Mouse (Mus musculus) cerebellum, postnatal 36 days (tissue): ENCODE measurements at regions not wholly inside any gene's neighbourhood (a gene's known extent, or its start where the extent isn't known, plus 50 kb on each side); places are given as distances from the start of the nearest gene placed in this dataset.

Experiments
- DNase-seq, 2 experiments: peaks; one replicate each; pipeline ENCODE4 v3.0.0; 2021 to 2022; ENCODE audit warnings: mixed read lengths in 2 of 2

- no peak for DNase-seq
Measured at GRCm38 (mm10) chr1:64198322-64198721, 76.2 kb upstream of the Klf7 start.

DNA sequence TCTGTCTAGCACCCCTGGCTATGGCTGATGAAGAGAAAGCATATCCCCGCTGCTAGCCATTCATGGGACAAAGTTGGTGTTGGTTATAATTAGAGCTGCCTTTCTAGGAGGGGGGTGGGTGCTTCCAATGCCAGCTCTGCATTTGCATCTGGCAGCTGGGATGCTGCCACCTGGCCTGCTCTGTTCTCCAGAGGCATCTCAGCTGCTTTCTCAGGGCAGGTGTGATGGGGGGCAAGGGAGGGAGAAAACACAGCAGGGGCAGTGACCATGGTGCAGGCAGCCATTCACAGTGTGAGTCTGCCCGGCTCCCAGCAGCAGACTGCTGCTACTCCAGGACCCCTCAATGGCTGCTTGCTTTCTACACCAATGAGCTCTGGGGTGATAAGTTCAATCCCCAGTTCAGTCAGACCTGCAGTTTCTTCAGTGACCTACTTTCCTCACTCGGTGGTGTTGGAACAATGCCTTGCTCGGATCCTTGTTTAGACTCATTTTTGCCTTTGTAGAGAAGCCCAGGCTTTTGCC, 73.9 kb upstream of the Klf7 start:
- peak in 1 of 2 experiments; percentile 29 for DNase-seq

DNA sequence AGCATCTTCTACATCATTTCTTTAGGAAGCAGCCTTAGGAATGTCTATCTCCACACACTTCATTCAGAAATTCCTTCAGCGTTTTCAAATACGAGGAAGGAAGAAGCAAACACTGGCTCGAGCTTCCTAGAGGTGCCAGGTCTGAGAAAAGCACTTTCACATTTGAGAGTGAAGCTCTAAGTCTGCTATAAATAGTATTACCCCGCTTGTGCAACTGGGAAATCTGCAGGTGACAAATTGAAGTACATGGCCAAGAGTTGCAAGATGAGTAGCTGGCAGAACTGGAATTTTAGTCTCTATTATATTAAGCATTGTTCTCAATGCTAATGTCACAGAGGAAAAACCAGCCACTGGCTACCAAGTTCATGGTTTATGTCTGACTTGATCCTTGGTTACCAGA, 73.2 kb upstream of the Klf7 start:
- no peak for DNase-seq

DNA sequence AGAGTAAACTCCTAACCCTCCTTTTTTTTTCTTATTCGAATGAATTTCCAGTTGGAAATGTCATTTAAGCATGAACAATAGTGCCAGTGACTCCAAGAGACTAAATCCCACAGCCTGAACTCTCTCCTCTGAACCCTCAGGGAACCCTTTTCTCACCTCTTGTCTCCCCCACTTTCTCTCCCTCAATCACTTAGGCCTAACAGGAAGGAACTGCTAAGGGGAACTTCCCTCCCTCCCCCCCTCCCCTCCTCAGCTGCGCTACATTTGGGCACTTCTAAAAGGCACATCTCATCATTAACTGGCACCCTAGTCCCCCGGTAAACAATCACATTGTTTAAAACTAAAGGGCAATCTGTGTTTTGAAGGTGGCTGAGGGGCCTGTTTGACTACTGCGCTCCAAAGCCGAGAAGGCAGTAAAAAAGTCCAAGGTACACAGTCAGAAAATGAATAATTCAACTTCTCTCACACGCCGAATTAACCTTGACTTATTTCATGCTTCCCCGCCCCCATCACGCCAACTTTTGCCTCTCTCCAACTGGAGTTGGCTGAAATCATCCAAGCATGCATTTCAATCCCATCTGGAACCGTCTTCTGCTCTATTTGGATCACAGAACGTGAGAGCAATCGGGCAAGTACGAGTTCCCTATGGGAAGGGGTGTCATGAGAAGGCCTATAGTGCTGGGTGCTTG, 71.2 kb upstream of the Klf7 start:
- no peak for DNase-seq

- DNase-seq: no peak
Measured at GRCm38 (mm10) chr1:64192736-64193135, 70.7 kb upstream of the Klf7 start.

GRCm38 (mm10) chr1:64191242-64192220, 69.4 kb upstream of the Klf7 start:
- DNase-seq: no peak

- no peak for DNase-seq
Measured at GRCm38 (mm10) chr1:64190705-64191104, 68.6 kb upstream of the Klf7 start.

DNA sequence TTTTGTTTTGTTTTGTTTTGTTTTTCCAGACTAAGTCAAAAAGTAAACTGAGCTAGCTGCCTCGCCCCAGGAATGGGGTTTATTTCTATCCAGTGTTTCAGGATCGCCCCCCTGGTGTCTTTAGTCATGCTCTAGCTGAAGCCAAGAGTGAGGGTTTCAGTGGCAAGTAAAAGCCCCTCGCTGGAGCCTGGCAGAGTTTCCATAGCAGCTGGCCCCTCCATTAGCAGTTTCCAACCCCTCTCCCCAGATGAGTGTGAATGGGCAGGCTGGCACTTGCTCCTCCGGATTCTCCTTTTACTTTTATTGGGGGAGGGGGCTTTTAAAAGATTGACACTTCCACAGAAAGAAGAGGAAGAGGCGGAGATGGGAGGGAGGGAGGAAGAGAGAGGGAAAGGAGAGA, 68.0 kb upstream of the Klf7 start:
- DNase-seq: no peak

DNA sequence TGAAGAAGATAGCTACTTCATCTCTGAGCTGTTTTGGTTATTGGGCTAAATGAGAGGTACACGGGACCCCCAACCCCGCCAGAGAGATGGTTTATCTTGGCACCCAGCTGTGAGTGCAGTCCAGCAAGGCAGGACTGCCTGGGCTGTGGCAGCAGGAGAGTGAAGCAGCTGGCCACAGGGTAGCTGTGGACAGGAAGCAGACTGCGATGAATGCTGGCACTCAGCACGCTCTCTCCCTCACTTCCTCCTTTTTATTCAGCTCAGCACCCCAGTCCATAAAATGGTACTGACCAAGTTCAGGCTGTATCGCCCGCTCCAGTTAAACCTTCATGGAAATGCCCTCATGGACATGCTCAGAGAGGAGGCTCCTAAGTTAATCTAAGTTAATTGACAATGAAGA, 67.4 kb upstream of the Klf7 start:
- no peak for DNase-seq

DNA sequence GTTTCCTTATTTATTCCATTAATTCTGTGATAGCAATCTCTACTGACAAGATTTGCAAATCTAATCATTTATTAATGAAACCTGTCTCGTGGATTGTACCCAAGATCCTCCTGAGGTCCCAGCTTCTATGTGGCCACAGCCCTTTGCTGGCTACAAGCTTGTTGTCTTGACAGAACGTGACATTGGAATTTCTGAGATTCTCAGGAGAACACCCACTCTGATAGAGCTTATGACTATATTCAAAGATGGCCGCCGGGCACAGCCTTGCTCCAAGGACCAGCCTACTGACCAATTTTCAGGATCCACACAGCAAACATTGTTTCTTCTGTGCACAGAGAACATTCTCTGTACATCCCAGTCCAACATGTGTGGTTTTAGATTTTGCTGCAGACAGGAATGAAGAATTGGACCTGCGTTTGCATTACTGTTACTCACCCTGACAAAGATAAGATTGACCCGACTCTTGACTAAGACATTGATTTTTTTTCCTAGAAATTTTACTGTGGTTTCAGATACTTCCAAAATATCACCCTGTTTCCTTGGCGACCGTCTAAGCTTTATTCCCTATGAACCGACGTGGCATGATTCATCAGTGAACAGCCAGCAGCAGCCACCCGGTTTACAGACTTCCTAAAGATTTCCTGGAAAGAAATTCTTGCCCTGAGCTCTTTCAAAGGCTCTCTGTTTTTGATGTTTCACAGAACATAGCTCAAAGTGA, 65.9 kb upstream of the Klf7 start:
- no peak for DNase-seq

- no peak for DNase-seq
Measured at GRCm38 (mm10) chr1:64173708-64174107, 51.6 kb upstream of the Klf7 start.

- DNase-seq: no peak
Measured at GRCm38 (mm10) chr1:64172122-64172521, 50.0 kb upstream of the Klf7 start.
